Mouse (Mus musculus): ENCODE data around the gene Cdc6.

Cdc6 gene

DNA sequence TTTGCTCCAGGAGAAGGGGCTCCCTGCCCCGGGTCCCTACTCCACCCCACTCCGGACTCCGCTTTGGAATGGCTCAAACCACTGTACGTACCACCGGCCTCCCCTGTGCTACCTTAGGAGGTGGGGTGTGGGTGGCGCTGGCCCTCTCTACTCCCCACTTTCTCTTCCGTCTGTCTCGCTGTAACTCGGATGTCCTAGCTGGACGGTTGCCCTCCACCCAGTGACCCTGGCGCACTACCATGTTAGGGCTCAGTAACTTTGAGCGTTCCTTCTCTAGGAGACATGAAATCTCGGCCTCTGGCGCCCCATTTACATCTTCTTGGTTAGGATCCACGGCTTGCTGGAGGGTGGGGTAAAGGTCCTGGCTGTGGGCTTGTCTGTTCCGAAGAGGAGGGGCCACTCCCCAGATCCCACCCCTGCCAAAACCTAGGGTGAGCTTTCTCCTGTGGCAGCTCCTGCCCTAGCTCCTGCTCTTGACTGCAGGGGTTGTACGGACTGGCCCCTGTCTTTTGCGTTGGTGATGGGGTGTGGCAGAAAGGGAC is 53.5 kb downstream of the Cdc6 start:
- peak; percentile 73 for DNase-seq (ENCODE audit: low read depth, low spot score)

DNA sequence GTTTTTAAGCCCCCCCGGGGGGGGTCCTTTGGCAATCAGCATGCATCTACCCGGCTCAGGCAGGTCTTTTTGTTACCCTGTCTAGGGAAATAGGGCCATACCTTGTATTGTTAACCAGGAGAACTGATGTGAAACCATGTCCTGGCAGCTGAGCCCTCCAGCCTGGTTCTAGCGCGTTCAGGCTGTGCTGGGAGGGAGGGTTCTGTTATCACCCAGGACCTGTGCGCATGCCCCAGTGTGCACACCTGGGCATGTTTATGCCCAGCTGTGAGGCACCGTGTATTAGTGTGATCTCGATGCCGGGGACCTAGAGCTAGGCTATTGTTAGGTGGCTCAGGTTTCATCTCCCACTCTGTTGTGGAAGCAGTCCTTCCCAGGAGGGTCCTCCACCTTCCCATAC is 54.2 kb downstream of the Cdc6 start:
- peak; percentile 48 for DNase-seq (ENCODE audit: low read depth, low spot score)

DNA sequence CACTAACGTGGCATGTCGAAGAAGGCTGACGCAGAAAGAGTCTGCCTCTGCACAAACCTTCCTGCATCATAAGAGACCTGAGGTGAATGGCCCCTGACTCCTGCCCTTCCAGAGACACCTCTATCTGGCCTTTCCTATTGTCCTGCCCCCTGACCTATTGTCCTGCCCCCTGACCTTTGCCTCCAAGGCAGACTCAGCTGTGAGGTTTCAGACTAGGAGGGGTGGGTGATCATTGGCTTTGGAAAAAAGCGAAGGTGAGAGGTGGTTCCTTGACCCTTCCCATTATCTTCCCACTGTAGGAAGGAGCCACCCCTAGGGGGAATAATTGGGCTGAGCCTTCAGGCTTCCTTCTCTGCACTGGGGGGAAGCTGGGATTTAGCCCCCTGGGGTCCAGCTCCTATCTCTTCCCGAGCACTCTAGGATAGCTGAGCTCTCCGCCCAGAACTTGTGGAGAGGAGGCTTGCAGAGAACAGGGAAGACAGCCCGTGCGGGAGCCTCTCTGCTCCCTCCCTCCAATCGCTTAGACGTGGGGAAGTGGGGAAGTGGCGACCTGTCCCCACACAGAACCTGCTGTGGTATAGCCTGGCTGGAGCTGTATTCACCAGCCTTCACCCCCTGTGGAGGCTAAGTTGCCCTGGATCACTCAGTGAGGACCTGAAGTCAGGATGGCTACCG is 55.0 kb downstream of the Cdc6 start:
- DNase-seq (ENCODE audit: low read depth, low spot score), result peak; percentile 48

DNA sequence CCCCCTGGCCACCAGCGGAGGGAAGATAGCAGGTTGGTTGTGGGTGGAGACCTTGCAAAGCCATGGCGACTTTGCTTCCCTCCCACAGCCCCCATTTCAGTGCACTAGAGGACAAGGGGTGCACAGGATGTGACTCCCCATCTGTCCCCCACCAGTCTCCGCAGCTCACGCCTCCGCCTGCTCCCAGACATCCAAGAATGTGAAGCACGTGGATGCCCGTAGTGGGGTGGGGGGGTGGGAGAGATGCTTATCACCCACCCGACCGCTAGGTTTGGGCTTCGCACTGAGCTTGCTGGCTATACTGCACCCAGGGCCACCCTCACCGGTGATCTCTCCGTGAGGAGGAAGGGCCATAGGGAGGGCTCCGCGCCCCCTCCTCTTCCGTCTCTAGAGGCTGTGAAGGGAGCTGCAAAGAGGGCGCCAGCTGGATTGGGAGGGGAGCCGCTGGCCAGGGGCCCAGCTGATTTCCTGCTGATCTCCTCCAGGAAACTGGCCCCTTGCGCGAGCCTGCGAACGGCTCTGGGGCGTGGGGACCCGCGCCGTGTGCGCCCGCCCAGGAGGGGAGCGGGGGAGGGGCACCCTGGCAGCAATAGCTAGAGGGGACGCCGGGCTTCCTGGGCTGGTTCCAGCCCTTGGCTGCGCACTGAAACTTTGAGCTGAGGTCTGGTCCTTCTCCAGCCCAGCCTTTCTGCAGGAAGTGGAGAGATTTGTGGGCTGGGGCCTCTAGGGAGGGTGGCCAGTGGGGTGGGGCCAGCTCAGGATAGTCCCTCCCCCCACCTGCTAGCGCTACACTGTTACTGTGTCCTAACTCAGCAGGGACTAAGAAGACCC is 55.8 kb downstream of the Cdc6 start:
- DNase-seq (ENCODE audit: low read depth, low spot score), result peak; percentile 93

DNA sequence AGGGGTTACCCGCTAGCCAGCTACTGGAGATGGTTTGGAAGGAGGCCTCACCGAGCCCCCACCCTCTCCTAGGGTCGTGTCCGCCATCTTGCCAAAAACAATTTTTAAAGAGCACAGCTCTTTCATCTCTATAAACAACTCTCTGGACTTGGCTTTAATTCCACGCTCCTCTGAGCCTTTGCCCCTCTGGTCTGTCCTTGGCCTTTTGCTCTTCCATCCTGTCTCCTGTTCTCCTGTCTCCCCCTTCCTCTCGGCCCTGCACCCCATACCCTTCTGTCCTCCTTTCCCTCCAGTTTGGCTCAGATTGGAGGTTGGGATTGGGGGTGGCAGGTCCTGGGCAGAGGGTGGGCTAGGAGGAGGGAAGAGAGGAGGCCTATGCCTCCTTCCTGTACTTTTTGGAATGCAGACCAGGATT is 56.6 kb downstream of the Cdc6 start:
- no peak for DNase-seq (ENCODE audit: low read depth, low spot score)

DNA sequence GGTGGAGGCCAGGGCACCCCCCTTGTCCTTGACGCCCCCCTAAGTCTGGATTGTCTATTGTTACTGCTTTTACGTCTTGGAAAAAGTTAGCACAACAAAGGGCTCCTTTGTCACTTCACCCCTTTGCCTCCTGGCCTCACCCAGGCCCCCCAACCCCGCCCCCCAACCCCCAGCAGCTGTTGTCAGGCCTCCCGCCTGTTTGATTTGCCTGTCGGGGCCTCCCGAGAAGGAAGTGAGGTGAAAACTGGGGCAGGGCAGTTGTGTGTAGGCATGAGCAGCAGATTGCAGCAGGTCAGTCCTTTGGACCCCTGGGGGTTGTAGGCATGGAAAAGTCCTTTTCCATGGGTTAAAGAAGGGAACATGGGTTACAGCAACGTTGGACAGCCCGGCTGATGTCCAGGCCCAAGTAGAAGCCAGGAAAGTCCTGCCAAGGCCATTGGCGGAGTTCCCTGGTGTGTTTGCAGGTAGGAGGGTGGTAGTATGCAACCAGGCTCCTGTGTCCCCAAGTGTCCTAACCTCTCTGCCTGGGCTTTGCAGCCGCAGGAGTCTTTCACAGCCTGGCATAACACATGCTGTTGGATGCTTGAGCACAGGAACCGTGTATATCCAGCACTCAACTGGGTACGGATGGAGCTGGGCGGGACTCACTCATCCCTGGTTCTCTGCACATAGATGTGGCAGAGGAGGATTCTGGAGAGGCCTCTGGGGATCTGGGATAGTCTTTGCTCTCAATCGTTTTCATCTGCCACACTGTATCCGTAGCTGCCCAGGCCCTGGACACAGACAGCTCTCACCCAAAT is 57.2 kb downstream of the Cdc6 start:
- no peak for DNase-seq (ENCODE audit: low read depth, low spot score)

DNA sequence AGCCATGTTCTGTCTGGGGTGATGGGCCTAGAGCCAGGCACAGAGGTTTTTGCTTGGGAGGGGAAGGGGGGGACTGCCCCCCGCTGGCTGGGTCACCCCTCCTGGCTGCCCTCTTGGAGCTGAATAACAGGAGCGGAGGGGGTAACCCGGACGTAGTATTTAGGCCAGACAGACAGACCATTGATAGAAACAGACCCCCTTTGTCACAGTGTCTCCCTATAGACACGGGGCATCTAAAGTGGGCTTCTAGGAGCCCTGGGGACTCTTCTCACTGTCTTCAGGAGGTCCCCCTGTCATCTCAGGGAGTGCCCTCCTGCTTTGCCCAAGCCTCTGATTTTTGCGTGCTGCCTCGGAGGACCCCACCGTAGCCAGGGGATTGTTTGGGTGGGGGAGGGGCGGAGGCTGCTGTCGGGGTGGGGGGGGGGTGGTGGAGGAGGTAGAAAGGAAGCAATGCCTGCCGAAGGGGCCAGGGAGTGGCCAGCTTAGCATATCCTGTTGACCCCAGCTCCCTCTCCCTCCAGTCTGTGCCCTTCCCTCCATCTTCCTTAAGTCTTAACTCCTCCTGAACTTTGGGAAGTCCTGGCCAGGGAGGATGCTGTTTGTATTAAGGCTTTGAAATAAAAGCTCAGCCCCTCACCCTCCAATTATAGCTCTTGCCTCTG is 57.9 kb downstream of the Cdc6 start:
- DNase-seq (ENCODE audit: low read depth, low spot score), result no peak

DNA sequence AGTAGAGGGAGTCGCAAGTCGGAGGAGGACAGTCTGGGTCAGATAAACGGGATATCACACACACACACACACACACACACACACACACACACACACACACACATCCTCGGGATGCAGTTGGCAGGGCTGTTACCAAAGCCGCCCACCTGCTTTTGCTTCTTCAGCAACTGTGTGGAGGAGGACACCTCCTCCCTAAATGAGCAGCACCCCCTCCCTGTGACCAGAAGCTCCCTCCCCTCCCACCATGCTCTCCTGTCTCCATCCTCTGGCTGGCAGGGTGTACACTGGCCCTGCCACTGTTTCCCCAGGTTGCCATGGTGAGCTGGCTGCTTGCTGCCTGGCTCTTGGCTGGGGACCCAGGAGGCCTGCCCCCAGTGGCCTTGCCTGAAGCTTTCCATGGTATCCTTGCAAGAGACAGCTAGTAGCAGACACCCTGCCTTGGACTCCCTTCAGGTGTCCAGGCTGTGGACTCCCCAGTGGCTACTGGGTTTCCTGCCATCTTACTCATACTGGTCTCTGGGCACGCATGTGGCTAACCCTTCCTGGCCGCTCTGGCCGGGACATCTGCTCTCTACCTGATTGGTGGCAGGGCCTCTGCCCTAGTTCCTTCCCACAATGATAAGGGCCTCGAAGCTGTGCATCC is 59.0 kb downstream of the Cdc6 start:
- peak; percentile 74 for DNase-seq (ENCODE audit: low read depth, low spot score)

DNA sequence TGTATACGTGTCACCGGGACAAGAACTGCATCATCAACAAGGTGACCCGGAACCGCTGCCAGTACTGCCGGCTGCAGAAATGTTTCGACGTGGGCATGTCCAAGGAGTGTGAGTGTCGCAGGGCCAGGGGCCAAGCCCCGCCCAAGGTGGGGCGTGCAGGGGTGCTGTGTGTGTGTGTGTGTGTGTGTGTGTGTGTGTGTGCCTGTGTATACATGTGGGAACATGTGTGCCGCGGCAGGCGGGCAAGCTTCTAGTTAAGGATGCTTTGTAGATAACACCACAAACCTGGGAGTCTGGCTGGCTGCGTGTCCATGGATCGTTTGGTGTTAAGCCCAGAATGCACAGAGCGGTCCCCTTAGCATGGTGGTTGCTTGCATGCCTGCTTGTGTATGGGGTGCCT is 60.5 kb downstream of the Cdc6 start:
- DNase-seq (ENCODE audit: low read depth, low spot score), result no peak

DNA sequence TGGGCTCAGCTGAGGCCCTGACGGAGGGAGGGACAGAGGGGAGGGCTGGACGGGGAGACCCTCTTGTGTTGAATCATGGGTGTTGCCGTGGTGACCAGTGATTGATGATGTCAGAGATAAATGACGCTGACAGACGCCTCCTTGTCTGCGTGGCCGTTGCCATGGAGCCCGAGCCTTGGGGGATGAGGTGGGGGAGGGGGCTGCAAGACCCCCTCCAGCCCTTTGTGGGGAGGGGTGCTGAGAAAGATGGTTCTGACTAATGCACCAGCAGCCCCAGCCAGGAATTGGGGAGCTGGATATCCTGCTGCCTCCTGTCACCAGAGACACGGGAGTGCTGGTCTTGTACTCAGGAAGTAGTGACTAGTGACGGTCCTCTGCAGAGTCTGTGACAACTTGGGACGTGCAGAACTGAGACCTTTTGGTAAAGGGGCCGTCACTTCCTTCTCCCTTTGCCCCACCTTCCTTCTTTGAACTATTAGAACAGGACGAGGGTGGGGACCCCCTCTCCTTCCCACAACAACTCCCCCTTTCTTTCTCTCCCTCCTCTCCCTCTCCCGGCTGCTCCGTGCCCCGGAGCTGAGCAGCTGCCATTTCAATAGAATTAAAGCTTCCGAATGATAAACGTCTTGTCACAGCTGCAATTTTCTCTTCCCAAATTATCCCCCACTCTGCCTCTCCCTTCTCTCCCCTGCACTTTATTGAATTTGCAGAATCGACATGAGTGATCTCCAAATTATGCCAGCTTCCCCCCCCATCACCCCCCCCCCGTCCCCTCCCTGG is 61.3 kb downstream of the Cdc6 start:
- DNase-seq (ENCODE audit: low read depth, low spot score), result no peak

DNA sequence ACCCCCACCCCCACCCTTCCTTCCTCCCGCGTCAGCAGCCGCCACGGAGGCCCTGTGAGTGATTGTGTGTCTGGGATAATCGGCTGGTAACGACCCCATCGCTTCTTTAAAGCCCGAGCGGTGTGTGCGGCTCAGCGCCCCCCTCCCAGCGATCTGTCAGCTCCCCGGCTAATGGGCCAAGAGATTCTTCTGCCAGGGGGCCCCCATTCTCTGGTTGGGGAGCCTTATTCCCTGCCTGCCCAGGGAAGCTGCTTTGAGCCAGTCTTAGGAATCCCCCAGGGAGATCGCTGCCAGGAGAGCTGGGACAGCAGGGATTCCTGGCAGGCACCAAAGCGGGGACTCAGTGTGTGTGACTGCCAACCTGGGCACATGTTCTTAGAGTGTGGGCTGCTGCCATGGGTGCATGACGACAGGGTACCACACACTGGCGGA is 61.9 kb downstream of the Cdc6 start:
- no peak for DNase-seq (ENCODE audit: low read depth, low spot score)

DNA sequence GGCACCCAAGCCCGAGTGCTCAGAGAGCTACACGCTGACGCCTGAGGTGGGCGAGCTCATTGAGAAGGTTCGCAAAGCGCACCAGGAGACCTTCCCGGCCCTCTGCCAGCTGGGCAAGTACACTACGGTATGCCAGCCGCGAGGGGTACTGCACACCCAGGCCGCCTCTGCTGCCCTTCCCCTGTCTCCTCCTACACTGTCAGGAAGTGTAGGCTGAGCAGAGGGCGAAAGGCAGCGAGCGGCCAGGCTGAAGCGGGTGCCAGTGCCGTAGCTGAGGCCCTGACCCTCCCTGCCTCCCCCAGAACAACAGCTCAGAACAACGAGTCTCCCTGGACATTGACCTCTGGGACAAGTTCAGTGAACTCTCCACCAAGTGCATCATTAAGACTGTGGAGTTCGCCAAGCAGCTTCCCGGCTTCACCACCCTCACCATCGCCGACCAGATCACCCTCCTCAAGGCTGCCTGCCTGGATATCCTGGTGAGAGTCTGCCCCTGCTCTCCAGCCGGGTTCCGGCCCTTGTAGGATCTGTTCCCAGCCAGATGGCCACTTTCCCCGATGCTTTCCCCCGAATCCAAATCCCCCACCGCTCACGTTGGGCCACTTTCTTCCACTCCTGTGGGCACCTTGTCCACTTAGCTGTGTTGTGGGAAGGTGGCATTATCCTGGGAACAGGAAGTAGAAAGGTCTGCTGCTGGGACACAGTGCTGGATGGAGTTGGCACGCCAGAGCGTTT is 62.8 kb downstream of the Cdc6 start:
- DNase-seq (ENCODE audit: low read depth, low spot score), result no peak

DNA sequence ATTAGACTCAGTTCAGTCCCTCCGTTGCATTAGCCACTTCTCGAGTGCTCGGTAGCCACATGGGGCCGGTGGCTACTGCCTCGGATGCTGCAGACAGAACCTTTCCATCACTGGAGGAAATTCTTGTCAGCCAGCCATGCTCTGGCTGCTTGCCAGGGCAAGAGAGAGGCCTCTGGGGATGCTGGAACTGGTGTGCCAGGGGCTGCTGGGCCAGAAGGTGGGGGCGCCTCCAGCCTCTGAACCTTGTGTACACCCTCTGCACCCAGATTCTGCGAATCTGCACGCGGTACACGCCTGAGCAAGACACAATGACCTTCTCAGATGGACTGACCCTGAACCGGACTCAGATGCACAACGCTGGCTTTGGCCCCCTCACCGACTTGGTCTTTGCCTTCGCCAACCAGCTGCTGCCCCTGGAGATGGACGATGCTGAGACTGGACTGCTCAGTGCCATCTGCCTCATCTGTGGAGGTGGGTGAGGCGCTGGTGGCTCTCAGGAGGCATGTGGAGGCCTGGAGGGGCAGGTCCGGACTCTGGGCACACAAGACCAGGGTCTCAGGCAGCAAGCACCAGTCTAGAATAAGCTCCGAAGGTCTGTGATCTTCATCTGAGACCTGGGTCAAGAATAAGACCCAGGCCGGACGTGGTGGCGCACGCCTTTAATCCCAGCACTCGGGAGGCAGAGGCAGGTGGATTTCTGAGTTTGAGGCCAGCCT is 63.9 kb downstream of the Cdc6 start:
- DNase-seq (ENCODE audit: low read depth, low spot score), result peak; percentile 63

DNA sequence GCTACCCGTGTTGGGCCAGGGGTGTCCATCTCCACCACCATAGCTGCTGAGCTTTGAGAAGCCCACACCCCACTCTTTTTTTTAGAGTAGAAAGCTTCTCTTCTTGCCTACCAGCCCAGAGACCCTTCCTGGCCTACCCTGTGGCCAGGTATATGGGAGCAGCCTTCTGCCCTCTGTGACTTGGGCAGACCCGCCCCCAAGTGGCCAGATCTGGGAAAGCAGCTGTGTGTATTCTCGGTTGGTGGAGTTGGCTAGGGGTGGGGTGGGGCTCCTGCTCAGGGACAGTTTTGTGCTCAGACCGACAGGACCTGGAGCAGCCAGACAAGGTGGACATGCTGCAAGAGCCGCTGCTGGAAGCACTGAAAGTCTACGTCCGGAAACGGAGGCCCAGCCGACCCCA is 64.6 kb downstream of the Cdc6 start:
- DNase-seq (ENCODE audit: low read depth, low spot score), result peak; percentile 80

DNA sequence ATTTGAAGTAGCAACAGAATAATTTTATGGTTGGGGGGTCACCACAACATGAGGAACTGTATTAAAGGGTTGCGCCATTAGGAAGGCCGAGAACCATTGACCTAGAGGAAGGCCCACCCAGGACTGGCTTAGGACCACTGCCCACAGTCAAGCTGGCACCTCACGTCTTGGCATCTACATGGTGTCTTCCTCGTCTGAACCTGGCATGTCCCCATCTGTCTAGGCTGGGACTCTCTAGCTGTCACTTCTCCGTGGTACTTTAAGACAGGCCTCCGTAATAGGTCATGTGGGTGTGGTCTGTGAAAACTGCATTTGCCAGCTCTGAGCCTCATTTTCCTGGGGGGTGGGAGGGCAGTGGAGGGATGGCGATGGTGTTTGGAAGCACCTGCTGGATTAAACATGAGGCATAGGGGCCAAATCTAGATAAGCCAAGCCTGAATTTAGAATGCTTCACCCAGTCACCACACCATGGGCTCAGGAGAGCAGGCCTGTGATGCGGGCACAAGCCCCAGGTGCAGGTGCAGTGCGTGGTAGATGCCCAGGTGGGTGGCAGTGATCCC is 65.3 kb downstream of the Cdc6 start:
- DNase-seq (ENCODE audit: low read depth, low spot score), result no peak

Measured in 3T3-L1 (cell line).